Mouse (Mus musculus) adrenal gland, adult 2 months (tissue): ENCODE measurements at regions not wholly inside any gene's neighbourhood (a gene's known extent, or its start where the extent isn't known, plus 50 kb on each side); places are given as distances from the start of the nearest gene placed in this dataset.

ENCODE experiments used
- DNase-seq: peaks from one replicate; pipeline ENCODE4 v3.0.0; 2021

DNA sequence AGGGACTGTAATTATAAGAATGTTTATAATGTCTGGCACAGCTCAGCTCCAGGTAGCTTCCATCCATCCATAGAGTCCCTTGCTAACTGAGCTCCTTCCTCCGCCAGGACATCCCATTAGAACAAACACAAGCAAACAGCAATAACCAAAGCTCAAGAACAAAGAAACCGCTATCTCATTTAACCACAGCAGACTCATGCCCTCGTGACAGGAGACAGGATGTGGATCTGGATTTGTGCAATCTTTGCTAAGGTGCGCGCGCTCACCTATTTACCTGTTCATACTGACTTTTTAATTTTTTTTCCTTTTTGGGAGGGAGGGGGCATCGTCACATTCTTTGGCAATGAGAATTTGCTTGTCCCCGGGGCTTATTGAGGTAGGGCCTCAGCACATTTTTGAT lies 71.3 kb upstream of the Slc38a2 start:
- no peak for DNase-seq

DNA sequence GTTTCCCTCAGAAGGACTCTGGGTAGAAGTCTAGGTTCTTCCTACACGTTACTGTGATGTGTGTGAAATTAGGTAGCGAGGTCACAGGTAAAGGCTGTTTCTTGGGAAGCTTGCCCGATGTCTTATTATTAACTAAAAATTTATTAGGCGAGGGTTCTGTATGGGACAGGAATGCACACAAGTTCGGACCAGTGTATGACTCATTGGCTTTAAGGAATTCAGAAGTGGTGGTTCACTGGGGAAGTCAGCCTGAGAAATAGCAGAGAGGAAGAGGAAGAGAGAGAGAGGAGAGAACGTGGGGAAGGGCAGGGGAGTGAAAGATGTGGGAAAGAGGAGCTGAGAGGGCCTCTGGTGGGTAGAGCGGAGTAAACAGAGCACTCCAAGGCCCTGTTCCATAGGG lies 70.8 kb upstream of the Slc38a2 start:
- no peak for DNase-seq

DNA sequence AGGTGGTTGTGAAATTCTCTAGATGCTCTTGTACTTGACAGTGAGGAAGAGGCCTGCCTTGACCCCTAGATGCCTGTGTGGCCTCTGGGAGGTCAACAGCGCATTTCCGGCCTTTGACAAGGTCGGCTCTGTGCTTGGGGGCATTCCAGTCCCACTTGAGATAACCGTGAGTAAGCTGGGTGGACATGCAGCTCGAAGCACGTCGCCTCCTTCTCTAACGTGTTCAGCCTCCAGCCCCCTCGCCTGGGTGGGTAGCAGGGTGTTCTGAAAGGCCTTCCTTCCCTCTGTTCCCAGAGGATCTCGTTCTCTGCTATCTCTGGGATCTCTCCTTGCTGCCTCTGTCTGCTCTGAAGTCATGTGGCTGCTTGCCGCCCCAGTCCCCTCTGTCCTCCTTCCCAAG lies 70.2 kb upstream of the Slc38a2 start:
- peak; percentile 10 for DNase-seq

DNA sequence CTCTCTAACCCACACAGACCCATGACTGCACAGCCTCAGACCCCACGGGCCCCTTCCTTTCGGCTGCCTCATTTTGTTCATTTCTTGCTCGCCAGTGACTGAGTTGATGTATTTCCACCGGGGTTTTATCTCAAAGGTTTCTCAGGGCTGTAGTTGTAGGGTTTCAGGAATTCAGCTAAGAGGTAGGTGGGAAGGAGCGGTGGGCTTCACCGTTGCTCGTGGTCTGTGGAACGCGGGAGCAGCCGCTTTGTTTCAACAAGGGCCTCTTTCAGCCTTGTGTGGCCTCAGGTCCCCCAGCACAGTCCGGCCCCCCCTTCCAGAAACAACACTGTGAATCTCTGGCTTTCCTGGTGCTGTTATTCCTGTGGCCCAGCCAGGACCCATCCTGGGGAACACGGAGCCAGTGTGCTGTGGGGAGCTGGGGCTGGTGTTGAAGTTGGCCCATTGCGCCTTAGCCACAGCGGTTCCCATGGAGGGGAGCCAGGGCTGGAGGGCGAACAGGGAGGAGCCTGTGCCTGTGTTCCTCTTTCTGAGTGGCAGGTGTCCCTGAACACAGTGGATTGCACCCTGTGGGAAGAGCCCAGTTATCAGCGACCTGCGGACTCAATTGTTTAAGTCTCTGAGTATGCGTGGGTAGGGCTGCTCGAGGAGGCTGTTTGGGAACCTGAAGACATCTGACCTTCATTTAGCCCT lies 68.9 kb upstream of the Slc38a2 start:
- peak; percentile 30 for DNase-seq

DNA sequence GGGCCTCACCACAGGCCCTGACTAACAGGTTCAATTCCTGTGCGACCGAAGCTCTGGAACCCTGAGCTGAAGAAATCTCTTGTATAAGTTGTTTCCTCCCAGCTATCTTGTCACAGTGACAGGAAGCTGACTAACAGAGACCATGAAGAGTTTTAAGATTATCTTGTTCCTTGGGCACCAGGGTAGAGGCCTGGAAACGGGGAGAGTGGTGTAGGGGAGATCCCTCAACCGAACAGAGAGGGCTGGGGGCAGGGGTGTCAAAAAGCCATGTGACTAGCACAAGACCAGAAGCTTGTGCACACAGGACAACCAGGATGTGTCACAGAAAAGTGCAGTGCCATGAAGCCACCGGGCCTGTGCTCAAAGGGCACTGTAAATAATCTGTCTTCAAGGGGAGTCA lies 67.7 kb upstream of the Slc38a2 start:
- no peak for DNase-seq

DNA sequence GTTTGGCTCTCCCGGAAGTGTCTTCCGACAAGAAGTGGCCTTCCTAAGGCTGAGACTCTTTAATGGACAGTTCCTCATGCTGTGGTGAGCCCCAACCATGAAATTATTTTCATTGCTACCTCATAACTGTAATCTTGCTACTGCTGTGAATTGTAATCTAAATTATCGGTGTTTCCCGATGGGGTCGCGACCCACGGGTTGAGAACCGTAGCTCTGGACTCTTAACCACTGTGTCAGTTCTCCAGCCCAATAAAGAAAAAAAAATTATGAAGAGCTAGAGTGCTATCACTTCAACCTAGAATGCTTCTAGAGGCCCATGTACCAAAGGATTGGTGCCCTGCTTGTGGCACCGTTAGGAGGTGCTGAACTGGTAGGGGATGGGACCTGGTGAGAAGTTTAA lies 66.7 kb upstream of the Slc38a2 start:
- no peak for DNase-seq

DNA sequence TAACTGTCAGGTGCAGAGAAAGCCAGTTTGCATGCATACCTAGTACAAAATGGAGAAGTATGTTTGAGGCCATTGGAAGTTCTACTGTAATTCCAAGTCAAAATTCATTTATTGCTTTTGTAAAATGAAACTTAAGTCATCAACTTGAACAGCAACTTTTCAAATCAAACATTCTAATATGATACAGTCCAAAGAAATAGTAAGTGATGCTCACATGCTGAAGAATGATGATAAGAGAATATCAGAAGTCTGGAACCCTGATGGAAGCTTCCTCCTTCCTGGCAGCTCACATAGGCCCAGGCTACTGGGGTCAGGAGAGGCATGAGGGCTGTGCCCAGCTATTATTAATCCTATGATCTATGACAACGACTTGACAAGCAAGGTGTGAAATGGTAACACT lies 64.1 kb upstream of the Slc38a2 start:
- DNase-seq, result no peak

DNA sequence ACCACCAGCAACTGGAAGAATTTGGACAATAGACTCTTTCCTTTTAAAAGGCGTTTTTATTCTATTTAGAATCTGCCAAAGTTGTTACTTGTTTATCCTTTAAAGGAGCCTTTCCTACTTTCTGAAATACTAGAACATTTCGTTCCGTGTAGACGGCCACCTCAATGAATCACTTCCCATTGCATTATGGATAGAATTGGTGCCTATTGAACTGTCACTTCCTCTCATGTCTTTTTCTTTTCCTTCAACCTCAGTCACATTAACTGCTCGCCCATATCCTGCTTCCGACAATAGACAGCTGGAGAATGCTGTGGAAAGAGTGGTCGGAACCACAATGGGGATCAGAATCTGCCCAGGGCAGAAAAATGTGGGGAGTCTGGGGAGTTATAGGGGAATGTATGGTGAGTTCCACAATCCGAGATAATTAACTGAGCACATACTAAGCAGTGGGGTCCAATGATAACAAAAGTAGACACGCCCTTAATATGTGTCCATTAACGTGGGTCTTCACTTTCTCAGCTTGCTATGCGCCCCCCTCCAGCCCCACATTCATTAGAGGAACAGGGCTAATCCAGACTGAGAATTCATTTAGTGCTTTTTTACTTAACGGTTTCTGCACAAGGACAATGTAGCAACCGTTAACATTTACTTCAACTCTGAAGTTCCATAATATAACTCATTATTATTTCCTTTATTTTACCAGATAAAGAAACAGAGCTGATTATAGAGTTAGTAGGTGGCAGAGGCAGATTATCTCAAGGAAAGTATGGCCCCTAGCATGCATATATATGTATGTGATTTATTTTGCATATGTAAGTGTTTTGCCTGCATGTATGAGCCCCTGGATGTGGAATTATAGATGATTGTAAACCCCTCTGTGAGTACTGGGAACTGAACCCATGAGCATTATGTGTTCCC lies 59.8 kb upstream of the Slc38a2 start:
- DNase-seq, result no peak

DNA sequence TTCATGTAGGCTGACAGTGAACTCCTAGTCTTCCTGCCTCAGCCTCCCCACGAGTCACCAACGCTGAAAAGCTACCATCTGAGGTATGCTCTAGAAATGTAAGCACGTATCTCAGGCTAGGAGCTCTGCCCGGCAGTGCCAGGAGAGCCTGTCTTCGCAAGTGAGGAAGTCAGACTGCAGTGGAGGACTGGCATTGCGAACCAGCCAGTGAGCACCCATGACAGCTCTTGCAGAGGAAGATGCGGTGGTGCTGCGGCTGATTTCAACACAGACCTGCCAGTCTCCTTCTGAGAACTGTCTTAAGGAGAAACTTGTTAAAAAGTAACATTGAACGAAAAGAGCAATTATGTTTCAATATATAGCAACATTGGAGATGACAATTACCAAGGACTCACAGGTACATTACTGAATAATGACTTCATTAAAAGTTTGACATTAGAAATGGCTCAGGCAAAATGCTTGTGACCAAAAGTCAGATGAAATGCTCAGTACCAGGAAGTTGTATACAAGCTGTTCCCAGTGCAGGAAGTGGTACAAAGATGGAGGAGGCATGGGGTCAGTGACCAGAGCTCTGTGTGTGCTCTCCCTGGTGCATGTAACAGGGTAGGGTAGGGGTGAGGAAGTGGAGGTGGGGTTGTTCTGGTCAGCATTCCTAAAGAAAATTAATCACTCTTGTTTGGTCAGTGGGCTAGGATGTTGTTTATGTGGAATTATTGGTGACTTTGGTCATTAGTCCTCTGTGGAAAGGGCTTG lies 58.1 kb upstream of the Slc38a2 start:
- no peak for DNase-seq

DNA sequence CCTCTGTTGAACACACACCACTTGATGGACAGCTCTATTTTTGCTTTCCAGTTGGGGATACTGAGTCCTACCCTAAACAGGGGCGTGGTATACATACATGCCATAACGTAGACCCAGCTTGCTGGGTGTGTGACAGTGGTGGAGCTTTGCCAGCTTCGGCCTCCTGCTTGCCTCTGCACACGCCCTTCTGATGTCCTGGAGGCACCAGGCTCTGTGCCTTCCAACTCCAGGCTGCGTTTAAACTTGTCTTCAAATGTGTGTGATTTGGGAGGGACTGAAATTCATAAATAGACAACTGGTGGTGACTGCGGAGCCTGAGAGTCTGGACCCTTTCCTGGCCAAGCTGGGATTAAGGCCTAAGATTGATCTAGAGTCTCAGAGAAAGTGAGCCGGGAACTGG lies 56.9 kb upstream of the Slc38a2 start:
- no peak for DNase-seq

DNA sequence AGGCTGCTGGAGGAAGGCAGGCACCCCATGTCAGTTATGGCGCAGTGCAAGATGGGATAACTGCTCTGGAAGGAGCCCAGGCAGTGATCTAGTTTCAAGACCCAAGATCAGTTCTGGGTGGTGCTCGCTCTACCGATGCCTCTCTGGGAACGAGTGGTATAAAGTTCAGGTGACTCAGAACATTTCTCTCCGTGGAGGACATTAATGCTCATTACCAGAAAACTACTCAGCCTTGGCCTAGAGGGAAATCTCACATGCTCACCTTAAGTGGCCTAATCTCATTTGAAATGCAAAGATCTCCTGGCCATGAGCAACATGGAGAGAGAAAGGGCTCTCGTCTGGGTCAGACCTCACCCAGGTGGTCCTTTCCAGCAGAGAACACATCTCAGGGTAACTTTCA lies 56.4 kb upstream of the Slc38a2 start:
- no peak for DNase-seq

DNA sequence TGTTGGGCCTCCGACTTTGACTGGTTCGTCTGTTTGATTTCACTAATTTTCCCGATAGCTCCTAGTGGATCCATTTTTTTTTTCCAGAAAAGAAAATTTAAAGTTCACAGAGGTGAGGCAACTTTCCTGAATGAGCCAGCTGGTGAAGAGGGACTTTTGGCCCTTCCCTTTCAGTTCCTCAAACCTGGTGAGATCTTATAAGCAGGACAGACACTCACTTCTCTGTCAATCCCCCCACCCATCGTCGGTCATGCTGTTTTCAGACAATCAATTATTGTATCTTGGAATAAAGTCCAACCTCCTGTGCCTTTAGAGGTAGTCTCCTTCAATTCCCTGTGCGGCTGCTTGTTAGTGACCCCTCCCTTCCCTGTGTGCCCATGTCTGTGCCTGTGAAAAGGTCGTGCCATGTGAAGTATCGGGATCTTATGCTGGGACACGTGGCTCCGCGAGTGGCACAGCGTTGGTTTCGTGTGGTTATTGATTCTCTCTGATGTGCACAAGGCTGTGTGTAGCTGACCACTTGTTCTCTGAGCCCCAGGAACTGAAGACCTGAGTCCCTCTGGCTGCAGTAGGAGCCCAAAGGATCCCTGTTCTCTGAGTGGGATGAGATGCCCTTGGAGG lies 55.9 kb upstream of the Slc38a2 start:
- DNase-seq, result no peak

DNA sequence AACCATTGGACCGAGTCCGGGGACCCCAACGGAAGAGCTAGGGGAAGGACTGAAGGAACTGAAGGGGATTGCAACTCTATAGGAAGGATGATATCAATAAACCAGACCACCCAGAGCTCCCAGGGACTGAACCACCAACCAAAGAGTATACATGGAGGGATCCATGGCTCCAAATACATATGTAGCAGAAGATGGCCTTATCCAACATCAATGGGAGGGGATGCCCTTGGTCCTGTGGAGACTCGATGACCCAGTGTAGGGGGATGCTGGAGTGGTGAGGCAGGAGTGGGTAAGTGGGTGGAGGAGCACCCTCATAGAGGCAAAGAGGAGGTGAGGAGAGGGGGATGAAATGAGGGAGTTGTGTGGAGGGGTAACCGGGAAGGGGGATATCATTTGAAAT lies 54.5 kb upstream of the Slc38a2 start:
- no peak for DNase-seq

DNA sequence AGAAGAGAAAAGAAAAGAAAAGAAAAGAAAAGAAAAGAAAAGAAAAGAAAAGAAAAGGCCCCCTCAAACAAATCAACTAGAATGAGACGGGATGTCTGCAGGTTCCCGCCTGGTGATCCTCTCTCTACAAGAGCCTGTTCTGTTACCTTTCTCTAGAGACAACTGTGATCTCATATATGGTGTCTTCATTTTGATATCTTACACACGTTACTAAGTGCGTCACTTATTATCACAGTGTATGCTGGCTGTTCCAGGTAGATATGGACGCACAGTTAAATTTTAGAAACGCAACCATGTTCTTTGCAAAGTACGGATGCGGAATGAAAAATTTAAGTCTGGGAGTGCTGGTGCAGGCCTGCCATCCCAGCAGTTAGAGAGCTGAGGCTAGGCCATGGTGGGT lies 53.2 kb upstream of the Slc38a2 start:
- no peak for DNase-seq

DNA sequence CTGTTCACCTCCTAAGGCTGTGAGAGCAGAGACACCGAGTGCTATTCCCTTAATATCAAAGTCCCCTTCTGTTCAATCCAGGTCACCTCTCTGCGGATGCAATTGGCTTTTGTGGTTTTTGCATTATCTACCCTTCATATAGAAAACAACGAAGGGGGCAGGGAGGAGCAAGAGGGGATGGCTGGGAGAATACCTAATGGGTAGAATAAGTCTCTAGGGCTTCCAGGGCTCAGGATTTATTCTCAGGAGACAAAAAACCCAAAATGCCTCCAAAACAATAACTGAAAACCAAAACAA lies 52.5 kb upstream of the Slc38a2 start:
- DNase-seq, result no peak

DNA sequence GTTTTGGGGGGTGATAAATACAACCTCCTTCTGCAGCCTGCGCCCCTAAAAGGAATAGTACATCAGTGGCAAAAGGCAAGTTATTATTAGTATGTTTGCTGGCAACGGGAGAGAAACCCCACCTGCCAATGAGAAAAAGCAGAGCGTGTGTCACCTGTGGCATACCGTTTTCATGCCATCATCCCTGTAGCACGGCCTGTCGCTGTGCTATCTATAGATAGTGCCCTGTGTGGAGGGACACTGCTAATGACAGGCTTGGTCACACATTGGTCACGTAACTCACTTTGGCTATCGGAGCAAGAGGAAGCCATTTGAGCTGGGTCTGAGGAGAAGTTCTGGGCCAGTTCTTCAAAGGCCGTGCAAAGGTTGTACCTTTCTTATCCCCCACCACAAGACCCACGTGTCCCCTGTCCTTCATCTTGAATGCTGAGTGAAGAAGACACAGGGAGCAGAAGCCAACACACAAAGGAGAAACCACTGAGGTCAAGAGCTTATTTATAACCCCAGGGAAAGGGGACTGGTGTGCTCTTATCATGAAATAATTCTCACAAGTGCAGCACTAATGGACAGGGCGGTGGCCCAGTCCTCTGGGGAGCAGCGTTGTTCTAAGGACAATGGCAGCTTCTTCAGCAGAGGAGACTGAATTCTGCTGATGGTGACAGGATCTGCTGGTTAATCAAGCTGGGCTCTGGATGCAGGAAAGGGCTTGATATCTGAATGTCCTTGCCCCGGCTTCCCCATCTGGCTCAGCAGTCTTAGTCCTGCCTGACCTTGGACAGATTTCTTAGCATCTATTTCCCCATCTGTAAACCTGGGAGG lies 51.9 kb upstream of the Slc38a2 start:
- DNase-seq, result no peak

DNA sequence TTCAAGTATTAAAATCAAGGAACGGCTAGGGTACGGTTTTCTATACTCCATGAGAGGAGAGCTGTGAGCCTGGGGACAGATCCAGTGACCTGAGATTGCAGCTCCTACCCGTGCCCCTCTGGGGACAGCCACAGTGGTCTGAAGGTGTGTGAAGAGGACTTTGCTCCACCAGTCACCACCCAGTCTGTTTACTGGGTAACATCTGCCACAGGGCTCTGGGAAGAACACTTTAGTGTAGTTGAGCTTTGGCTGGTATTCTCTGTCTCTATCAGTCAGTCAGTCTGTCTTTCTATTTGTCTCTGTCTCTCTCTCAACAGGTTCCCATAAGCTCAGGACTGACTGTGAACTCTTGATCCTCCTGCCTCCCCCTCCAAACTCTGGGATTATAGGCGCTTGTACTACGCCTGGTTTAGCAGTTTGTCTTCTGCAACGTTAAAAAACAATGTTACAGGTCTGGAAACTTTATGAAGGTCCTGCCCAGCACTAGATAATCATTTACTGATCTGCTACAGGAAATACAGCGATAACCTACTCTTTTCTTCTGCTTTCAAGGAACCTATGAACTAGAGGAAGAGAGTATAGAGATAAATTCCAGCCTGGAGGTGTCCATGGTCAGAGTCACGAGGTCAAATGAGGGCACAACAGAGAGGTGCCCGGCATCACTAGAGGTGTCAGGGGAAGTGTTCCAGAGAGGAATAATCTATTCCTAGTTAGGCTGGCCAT lies 50.2 kb upstream of the Slc38a2 start:
- no peak for DNase-seq
